Mouse (Mus musculus): ENCODE measurements at regions not wholly inside any gene's neighbourhood (a gene's known extent, or its start where the extent isn't known, plus 50 kb on each side); places are given as distances from the start of the nearest gene placed in this dataset.

- DNase-seq: no peak
Measured at GRCm38 (mm10) chr8:90635766-90636492, 181.3 kb downstream of the Gm19935 start.

- no peak for DNase-seq
Measured at GRCm38 (mm10) chr8:90630796-90631195, 186.4 kb downstream of the Gm19935 start.

- DNase-seq: no peak
Measured at GRCm38 (mm10) chr8:90608410-90608809, 208.8 kb downstream of the Gm19935 start.

DNA sequence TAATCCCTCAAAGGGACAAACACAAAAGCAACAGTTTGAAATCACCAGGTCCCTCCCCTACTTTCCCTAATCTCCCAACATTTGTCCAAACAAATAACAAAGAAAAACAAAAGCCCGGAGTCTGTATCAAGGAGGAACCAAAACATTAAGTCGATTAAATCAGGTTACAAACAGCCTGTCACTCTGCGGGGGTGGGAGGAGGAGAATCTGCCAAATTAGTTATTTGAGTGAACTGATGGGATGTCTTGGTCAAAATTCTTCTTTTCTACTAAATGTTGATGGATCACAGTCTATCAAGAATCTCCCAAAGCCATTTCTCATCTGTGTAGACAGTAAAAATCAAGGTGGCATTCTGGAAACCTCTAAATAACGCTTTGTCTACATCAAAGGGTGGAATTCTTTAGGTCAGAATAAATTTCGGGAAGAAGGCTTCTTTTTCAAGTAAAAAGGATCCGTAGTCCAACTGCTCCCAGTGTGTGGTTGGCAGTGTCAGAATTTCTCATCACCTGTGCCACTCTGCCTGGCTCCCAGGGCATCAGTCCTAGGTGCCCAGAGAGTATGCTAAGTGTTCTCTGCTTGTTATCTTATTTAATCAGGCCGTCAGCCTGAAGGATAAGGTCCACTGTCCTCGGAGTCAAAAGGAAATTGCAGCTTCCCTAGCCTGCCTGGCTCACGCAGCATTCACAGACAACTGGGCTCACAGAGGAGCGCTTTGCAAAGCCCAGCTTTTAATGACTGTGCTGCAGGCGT is 216.1 kb downstream of the Gm19935 start:
- DNase-seq: no peak

- DNase-seq: no peak
Measured at GRCm38 (mm10) chr8:90597376-90597775, 219.8 kb downstream of the Gm19935 start.

- no peak for DNase-seq
Measured at GRCm38 (mm10) chr8:90579426-90579825, 231.3 kb upstream of the Tox3 start.

DNA sequence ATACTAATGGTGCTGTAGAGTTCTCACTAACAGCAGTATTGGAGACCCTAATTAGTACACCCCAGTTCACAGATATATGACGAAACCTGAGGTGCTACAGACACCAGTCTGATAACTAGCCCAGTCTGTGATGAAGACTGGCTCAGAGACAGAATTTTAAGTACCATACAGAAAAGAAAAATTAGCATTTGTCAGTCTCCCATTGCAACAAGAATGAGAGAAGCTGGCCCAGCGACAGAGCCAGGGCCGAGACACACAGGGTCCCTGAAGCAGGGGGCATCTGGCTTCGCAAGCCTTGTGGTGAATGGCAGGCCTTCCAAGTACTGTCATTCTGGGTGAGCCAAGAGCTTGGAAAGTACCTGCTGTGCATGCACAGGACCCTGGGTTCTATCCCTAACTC is 228.8 kb upstream of the Tox3 start:
- DNase-seq: no peak

- no peak for DNase-seq
Measured at GRCm38 (mm10) chr8:90574676-90575075, 226.5 kb upstream of the Tox3 start.

DNA sequence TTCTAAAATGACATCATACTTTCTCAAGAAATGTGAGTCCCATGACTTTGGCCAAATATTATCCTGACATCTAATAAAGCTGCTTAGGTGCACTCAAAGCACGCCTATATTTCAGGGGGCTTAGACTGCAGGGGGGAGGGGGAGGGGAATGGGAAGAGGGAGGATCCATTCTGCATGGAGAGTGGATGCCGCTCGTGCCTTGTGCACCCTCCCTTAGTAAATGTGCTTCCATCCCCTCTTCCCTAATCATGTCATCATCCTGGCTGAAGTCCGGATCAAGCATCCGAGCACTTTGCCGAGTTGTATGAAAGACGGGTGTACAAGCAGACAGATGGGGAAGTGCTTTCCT is 207.9 kb upstream of the Tox3 start:
- DNase-seq: no peak

- no peak for DNase-seq
Measured at GRCm38 (mm10) chr8:90555415-90556078, 207.4 kb upstream of the Tox3 start.

GRCm38 (mm10) chr8:90547276-90547675 is 199.1 kb upstream of the Tox3 start:
- no peak for DNase-seq

GRCm38 (mm10) chr8:90542619-90543018 is 194.5 kb upstream of the Tox3 start:
- no peak for DNase-seq

DNA sequence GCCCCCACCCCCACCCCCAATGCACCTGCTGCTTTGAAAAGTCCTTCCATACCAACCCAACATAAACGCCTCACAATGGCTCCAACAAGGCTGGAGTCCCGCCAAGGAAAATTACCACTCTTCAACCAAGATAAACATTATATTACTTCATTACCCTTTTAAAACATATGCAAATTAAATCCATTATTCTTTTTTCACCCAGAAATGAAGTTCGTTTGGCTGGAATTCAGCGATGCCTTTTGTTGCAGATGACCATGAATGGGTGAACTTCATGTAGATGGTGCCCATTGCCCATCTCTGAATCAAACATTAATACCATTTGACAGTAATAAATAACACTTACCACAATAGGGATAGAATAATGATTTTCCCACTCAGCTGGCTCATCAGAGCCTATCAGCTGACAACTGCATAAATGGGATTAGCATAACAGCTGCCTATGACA is 188.1 kb upstream of the Tox3 start:
- no peak for DNase-seq

GRCm38 (mm10) chr8:90535515-90536156 is 187.5 kb upstream of the Tox3 start:
- DNase-seq: no peak

DNA sequence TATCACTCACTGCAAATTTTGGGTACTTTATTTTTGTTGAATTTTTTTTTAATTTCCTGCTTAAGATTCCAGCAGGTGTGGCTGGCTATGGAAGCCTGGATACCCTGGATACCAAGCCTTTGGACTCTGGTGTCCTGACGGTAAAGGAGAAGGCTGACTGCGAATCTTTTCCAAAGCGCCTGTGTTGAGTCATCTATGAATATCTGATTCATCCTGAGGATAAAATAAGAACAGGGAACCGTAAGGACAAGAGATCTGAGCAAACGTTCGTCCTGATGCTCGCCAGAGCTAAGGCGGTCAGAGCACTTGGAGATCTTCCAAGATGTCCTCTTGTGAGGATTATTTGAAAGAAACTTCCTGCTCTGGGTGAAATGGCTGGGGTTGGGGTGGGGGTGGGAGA is 173.2 kb upstream of the Tox3 start:
- no peak for DNase-seq

GRCm38 (mm10) chr8:90520186-90520585 is 172.0 kb upstream of the Tox3 start:
- DNase-seq: no peak

DNA sequence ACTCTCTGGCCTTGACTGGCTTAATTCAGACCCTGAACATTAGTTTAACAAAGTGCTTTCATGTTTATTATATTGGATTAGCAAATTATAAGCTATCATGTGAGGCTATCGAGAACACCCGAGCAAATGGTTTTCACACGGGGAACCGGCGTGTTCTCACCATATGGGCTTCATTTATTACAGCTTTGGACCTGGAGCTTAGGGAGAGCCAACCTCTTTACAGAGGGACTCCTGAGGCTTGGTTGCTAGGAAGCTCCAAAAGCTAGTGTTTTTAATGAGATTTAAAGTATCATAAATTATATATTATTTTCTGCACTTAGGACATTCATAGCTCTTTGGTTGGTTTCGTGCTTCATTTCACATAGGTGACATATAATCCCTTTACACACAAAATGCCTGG is 171.4 kb upstream of the Tox3 start:
- no peak for DNase-seq

- DNase-seq: no peak
Measured at GRCm38 (mm10) chr8:90514191-90514590, 166.0 kb upstream of the Tox3 start.

- no peak for DNase-seq
Measured at GRCm38 (mm10) chr8:90513601-90514000, 165.5 kb upstream of the Tox3 start.

DNA sequence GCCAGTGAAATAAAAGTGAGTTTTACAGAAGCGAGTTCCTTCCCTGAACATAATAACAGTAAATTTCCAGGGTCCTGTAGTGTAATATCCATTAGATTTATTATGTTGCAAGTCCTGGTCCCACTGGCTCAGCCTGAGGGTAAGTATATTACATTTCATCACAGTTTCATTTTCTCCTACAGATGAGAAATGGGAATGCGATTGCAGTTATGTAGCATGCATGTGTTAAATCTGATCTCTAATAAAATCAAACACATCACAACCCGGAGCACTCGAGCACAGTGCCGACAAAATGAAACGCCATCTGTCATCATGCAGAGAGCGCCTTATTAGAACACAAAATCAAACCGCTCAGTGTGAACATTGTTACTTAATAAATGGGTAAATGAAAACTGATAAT is 165.0 kb upstream of the Tox3 start:
- no peak for DNase-seq

DNA sequence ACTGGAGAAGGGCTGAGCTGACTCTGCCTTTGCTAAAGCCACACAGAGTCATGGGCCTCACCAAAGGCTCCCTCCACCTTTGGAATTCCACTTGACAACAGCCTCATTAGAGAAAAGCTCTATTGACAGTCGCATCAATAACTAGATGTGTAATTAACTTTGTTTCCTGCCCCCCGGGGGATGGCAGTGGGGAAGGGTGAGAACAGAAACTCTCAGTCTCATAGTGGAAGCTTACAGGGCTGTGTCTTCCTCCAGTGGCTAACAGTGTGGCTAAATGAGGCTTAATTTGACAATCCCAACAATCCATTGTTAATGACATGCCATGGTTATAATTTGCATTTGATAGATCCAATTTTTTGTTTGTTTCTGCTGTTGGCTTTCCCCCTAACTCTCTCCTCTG is 164.5 kb upstream of the Tox3 start:
- DNase-seq: no peak

DNA sequence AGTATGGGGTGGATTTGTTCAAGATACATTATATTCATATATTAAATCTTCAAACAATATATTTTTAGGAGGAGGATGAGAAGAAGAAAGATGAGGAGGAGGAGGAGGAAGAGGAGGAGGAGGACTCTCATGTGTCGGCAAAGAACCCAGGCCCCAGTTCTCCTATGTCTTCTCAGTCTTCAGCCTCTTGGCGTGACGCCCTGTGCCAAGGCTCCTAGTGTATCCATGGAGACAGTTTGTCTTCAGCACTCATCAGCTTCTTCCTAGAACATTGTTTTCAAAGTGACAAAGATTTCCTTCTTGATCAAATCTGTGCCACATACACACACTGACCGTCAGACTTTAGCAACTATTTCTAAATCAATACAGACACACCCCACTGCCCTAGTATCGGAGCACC is 156.4 kb upstream of the Tox3 start:
- no peak for DNase-seq

DNA sequence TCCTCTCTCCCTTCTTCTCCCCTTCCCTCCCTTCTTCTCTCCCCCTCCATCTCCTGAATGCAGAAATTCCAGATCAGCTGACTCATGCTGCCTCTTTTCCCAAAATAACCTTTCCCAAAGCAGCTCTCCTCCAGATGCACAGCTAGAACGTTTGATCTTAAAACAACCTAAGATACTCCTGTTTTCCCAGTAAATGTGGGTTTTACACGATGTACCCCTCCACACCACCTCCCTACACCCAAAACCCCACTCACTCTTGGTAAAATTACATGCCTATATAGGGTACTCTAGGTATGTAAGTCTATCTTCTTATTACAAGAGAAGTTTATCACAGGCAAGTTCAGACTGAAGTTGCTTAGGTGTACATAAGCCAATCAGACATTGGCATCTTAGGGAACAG is 155.2 kb upstream of the Tox3 start:
- no peak for DNase-seq

DNA sequence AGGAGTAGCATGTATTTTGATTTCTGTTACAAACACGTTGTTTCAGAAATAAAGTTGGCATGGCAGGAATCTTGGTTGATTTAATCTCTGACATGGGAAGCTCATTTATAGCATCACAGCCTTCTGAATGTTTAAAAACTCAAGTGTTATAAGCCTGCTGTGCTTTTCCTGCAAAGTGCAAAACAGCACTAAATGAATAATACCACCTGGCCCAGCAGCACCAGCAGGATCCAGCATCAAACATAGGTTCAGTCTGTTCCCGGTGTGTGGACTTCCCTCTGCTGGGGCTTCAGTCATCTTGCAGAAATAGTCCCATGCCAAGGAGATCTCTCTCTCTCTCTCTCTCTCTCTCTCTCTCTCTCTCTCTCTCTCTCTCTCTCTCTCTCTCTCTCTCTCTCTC is 154.7 kb upstream of the Tox3 start:
- DNase-seq: no peak

Measured in liver (tissue).